Mouse (Mus musculus) midbrain, embryonic 11.5 days (tissue): ENCODE measurements around the gene Stac2. TPM values are rescaled to one million over a fixed set of nuclear protein-coding genes. Genes with fewer than 3 reads are reported as not detected.
A peak's percentile ranks its signal among the peaks of the same experiment; 100 is the strongest.

Experiments used
- ATAC-seq: fragments of 200-750 bp; cut with Nextera tagmentation; 2 replicates; pipeline ENCODE4 v1.8.0; 2017; ENCODE audit warnings: moderate TSS enrichment, moderate library complexity; ENCODE audit not compliant: low FRiP score
- DNase-seq: peaks from one replicate; pipeline ENCODE4 v3.0.0; 2015; ENCODE audit warnings: low spot score; ENCODE audit errors: missing footprints
- H3K27ac ChIP-seq: fragments of 300-500 bp; sonication (generic); 2 replicates; pipeline ENCODE4 v1.5.1; 2014; ENCODE audit warnings: low read depth, low read length
- H3K27me3 ChIP-seq: fragments of 300-500 bp; sonication (generic); 2 replicates; pipeline ENCODE4 v1.6.1; 2014; ENCODE audit warnings: mild to moderate bottlenecking, low read length, moderate library complexity, mixed read lengths; ENCODE audit not compliant: control insufficient read depth, insufficient read depth
- H3K36me3 ChIP-seq: fragments of 300-500 bp; sonication (generic); 2 replicates; pipeline ENCODE4 v1.6.1; 2014; ENCODE audit warnings: mild to moderate bottlenecking, low read length, moderate library complexity, mixed read lengths; ENCODE audit not compliant: control insufficient read depth, insufficient read depth
- H3K4me1 ChIP-seq: fragments of 300-500 bp; sonication (generic); 2 replicates; pipeline ENCODE4 v1.6.1; 2014; ENCODE audit warnings: low read length; ENCODE audit not compliant: control insufficient read depth, insufficient read depth
- H3K4me2 ChIP-seq: fragments of 300-500 bp; sonication (generic); 2 replicates; pipeline ENCODE4 v1.6.1; 2014; ENCODE audit warnings: mild to moderate bottlenecking, moderate library complexity
- H3K4me3 ChIP-seq: fragments of 300-500 bp; sonication (generic); 2 replicates; pipeline ENCODE4 v1.5.1; 2014; ENCODE audit warnings: low read depth, low read length
- H3K9ac ChIP-seq: fragments of 300-500 bp; sonication (generic); 2 replicates; pipeline ENCODE4 v1.6.1; 2014; ENCODE audit warnings: low read length
- H3K9me3 ChIP-seq: fragments of 300-500 bp; sonication (generic); 2 replicates; pipeline ENCODE4 v1.6.1; 2016; ENCODE audit warnings: low read length; ENCODE audit not compliant: control insufficient read depth
- WGBS: fragments of 180-500 bp; shearing (Covaris S2); extraction: QIAGEN DNeasy Blood & Tissue Kit; methylation state at CpG from one replicate; pipeline ENCODE4 v1.1.7; 2014; 5-methylcytosine and 5-hydroxymethylcytosine counted together
- polyA plus RNA-seq: library from polyadenylated mRNA; unstranded; fragments of >200 nt; fragmentation: Nextera tagmentation; extraction: Ambion mirVana; gene quantifications from 2 replicates; pipeline ENCODE4 v1.2.1, GENCODE M21; 2014

The Stac2 gene
- polyA plus RNA-seq, 1 experiment from 2014 or later, result 0.37 TPM

GRCm38 (mm10) chr11:98008087-98008486 is 45.2 kb downstream of the Stac2 start:
- Histone ChIP-seq H3K4me3 (no peak overlapping the region), H3K9ac (no peak overlapping the region), H3K27ac (no peak overlapping the region), H3K4me1 (peaks cover 2% of the 10 kb centered on the region; the same call in 1 of the 2 replicates), H3K36me3 (peaks cover 2% of the 10 kb centered on the region; the same call in 1 of the 2 replicates), H3K9me3 (no peaks in the 10 kb centered on the region), H3K27me3 (peaks cover 2% of the 10 kb centered on the region; the same call in 1 of the 2 replicates), H3K4me2 (no peak overlapping the region)
- DNase-seq (no peak), ATAC-seq (no peak)
- 87% methylated on average over 11 of the region's 11 CpGs for WGBS

- Histone ChIP-seq H3K36me3 (peaks cover 2% of the 10 kb centered on the region; the same call in 1 of the 2 replicates), H3K27ac (no peak overlapping the region), H3K4me3 (no peak overlapping the region), H3K9ac (no peak overlapping the region), H3K27me3 (peaks cover 2% of the 10 kb centered on the region; the same call in 1 of the 2 replicates), H3K4me1 (peaks cover 10% of the 10 kb centered on the region), H3K9me3 (no peaks in the 10 kb centered on the region), H3K4me2 (no peak overlapping the region)
- WGBS, result 83% methylated on average over 10 of the region's 10 CpGs
- no peak for DNase-seq
- no peak for ATAC-seq
Observed at GRCm38 (mm10) chr11:98005686-98006085, 47.6 kb downstream of the Stac2 start.

GRCm38 (mm10) chr11:98005076-98005475 is 48.2 kb downstream of the Stac2 start:
- Histone ChIP-seq H3K9ac (no peak overlapping the region), H3K9me3 (no peaks in the 10 kb centered on the region), H3K4me1 (peaks cover 10% of the 10 kb centered on the region), H3K4me3 (no peak overlapping the region), H3K36me3 (peaks cover 2% of the 10 kb centered on the region; the same call in 1 of the 2 replicates), H3K27ac (no peak overlapping the region), H3K27me3 (peaks cover 2% of the 10 kb centered on the region; the same call in 1 of the 2 replicates), H3K4me2 (no peak overlapping the region)
- no peak for ATAC-seq
- no peak for DNase-seq
- 48% methylated on average over 13 of the region's 13 CpGs for WGBS

GRCm38 (mm10) chr11:98004161-98004560 is 49.1 kb downstream of the Stac2 start:
- Histone ChIP-seq H3K4me1 (peaks cover 10% of the 10 kb centered on the region), H3K36me3 (peaks cover 2% of the 10 kb centered on the region; the same call in 1 of the 2 replicates), H3K4me2 (no peak overlapping the region), H3K9me3 (no peaks in the 10 kb centered on the region), H3K27ac (no peak overlapping the region), H3K9ac (no peak overlapping the region), H3K27me3 (peaks cover 2% of the 10 kb centered on the region; the same call in 1 of the 2 replicates), H3K4me3 (no peak overlapping the region)
- WGBS, result 90% methylated on average over 8 of the region's 8 CpGs
- DNase-seq, result no peak
- ATAC-seq, result no peak

- Histone ChIP-seq H3K9me3 (no peaks in the 10 kb centered on the region), H3K4me1 (peaks cover 10% of the 10 kb centered on the region), H3K9ac (no peak overlapping the region), H3K4me2 (peak overlapping the region; percentile 20), H3K27me3 (peaks cover 2% of the 10 kb centered on the region; the same call in 1 of the 2 replicates), H3K36me3 (no peaks in the 10 kb centered on the region), H3K27ac (no peak overlapping the region), H3K4me3 (no peak overlapping the region)
- 33% methylated on average over 17 of the region's 17 CpGs for WGBS
- no peak for DNase-seq
- ATAC-seq, result peak; percentile 36; the same call in 1 of the 2 replicates
Observed at GRCm38 (mm10) chr11:98003171-98003671, 50.0 kb downstream of the Stac2 start.

GRCm38 (mm10) chr11:98002627-98003026 is 50.6 kb downstream of the Stac2 start:
- peak overlapping the region; percentile 20 for H3K4me2 ChIP-seq
- WGBS, result 5% methylated on average over 12 of the region's 12 CpGs
- H3K27ac ChIP-seq, result no peak overlapping the region
- H3K9me3 ChIP-seq, result no peaks in the 10 kb centered on the region
- H3K36me3 ChIP-seq, result no peaks in the 10 kb centered on the region
- no peak overlapping the region for H3K9ac ChIP-seq
- ATAC-seq (peak; percentile 25; the same call in 1 of the 2 replicates), DNase-seq (peak; percentile 98)
- H3K4me1 ChIP-seq, result peaks cover 10% of the 10 kb centered on the region
- H3K4me3 ChIP-seq, result 0 out of 2 replicates have a peak overlapping the region, but pooled peaks have one; percentile 0
- H3K27me3 ChIP-seq, result peaks cover 2% of the 10 kb centered on the region; the same call in 1 of the 2 replicates

GRCm38 (mm10) chr11:98001986-98002385 is 51.3 kb downstream of the Stac2 start:
- no peak for ATAC-seq
- no peak overlapping the region for H3K9ac ChIP-seq
- no peak overlapping the region for H3K4me3 ChIP-seq
- H3K4me2 ChIP-seq, result no peak overlapping the region
- H3K27ac ChIP-seq, result no peak overlapping the region
- 61% methylated on average over 6 of the region's 6 CpGs for WGBS
- no peaks in the 10 kb centered on the region for H3K36me3 ChIP-seq
- peaks cover 10% of the 10 kb centered on the region for H3K4me1 ChIP-seq
- H3K27me3 ChIP-seq, result peaks cover 2% of the 10 kb centered on the region; the same call in 1 of the 2 replicates
- H3K9me3 ChIP-seq, result no peaks in the 10 kb centered on the region
- DNase-seq, result no peak

- H3K27me3 ChIP-seq, result peaks cover 2% of the 10 kb centered on the region; the same call in 1 of the 2 replicates
- H3K9me3 ChIP-seq, result no peaks in the 10 kb centered on the region
- peaks cover 10% of the 10 kb centered on the region for H3K4me1 ChIP-seq
- no peak for ATAC-seq
- no peak for DNase-seq
- no peak overlapping the region for H3K27ac ChIP-seq
- WGBS, result 33% methylated on average over 11 of the region's 11 CpGs
- no peaks in the 10 kb centered on the region for H3K36me3 ChIP-seq
- no peak overlapping the region for H3K4me3 ChIP-seq
- H3K4me2 ChIP-seq, result no peak overlapping the region
- no peak overlapping the region for H3K9ac ChIP-seq
Observed at GRCm38 (mm10) chr11:98001351-98001824, 51.9 kb downstream of the Stac2 start.

GRCm38 (mm10) chr11:98000378-98001140 is 52.7 kb downstream of the Stac2 start:
- H3K4me3 ChIP-seq, result no peak overlapping the region
- no peaks in the 10 kb centered on the region for H3K36me3 ChIP-seq
- 55% methylated on average over 7 of the region's 7 CpGs for WGBS
- DNase-seq (no peak), ATAC-seq (no peak)
- no peak overlapping the region for H3K4me2 ChIP-seq
- H3K9ac ChIP-seq, result no peak overlapping the region
- no peak overlapping the region for H3K27ac ChIP-seq
- peaks cover 2% of the 10 kb centered on the region; the same call in 1 of the 2 replicates for H3K27me3 ChIP-seq
- peaks cover 14% of the 10 kb centered on the region for H3K4me1 ChIP-seq
- no peaks in the 10 kb centered on the region for H3K9me3 ChIP-seq
